Mouse (Mus musculus) kidney, postnatal 10 days (tissue): ENCODE measurements around the gene Ccr1.

ENCODE experiments used
- DNase-seq: peaks from one replicate; pipeline ENCODE4 v3.0.0; 2021; ENCODE audit warnings: mixed read lengths

Gene Ccr1

DNA sequence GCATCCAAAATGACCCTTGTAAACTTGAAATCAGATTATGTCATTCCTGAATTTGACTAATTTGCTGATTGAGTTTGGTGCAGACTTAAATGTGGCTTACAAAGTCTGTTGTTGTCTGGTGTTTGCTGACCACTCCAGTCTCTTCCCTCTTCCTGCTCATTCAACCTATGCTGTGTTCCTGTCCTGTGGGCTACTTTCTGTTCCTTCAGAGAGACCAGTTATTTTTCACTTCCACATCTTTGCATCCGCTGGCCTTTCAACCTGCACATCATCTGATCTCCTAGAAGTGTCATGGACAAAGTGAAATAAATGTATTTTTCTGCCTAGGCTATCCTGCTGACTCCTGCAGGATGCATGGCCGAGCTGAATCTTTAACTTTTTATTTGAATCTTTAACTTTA, 14.9 kb downstream of the Ccr1 start:
- DNase-seq, result no peak

DNA sequence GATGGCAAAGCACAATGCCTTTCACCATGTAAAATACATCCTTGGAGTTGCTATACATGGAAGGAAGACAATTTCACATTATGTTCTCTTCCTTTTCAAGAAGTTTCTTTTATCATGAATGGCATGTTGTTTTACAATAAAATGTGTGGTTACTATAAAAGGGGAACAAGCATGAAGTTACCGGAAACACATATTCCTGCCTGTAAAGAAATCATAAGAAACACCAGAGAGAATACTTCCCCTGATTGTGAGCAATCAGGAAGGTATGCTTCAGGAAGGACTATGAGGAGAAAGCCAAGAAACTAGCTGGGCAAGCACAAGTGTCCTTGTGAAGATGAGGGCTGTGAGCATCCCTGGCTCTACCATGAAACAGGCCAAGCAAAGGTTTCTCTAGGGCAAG, 17.3 kb downstream of the Ccr1 start:
- DNase-seq, result no peak

DNA sequence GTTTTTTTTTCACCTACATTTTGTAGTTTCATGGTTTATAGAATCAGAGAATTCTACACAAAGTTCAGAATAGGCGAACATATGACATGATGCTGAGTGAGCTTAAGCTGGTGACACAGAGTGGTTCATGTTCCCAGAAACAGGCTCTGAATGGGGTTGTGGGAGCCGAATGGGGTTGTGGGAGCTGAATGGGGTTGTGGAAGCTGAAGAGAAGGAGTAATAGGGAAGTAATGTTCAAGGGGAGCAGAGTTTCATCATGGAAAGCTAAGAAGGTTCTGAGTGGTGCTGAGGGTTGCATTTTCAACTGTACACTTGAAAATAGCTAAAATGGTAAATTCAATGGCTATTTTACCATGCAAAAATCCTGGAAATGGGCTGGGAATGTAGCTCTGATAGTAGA, 19.1 kb downstream of the Ccr1 start:
- no peak for DNase-seq

DNA sequence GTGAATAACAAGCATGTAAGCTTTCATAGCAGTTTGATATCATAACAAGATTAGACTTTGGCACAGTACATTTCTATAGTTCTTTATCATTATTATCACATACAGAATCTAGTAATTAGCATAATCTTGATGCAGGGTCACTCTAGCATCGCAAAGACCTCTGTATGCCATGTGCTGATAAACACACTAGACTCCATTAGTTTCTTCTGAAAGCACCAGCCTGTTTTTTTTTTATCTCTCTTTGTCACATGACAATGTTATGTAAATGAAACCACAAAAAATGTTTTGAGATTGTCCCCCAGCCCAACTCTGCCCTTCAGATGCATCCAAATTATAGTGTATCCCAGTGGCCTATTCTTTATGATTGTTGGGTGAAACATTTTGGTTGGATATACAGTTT, 20.7 kb downstream of the Ccr1 start:
- DNase-seq, result no peak

DNA sequence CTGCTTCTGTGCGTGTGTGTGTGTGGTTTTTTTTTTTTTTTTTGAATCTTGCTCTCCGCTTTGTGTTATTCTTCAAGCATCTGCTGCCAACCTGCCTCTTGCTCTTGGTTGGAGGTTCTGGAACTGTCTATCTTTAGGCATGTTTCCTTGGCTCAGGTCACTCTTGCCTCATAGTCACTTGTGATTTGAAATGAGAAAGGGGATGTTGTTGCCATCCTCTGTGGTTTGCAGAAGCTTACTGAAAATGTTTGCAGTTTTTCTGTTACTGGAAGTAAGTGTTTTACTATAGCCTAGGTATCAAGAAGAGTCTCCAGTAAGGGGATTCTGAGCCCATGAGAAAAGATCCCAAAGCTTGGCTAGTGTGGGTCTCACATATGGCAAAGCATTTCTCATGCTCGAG, 26.5 kb downstream of the Ccr1 start:
- DNase-seq, result no peak

DNA sequence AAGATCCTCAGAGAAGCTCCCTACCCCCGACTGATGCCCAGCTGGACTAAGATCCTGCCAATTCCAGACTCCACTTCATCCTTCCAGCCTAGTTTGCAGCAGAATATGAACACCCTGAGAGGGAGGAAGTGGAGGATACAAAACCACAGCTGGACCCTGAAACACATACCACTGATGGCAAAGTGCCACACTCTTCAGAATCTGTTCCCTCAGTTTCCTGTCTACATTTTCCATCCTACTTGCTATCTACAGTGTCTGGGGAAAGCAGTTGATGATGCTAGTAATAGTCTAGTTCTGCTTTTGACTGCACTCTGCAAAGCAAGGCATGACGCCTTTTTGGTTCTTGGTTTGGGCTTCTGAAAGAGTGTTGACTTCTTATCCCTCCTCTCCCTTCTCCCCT, 27.2 kb downstream of the Ccr1 start:
- no peak for DNase-seq

DNA sequence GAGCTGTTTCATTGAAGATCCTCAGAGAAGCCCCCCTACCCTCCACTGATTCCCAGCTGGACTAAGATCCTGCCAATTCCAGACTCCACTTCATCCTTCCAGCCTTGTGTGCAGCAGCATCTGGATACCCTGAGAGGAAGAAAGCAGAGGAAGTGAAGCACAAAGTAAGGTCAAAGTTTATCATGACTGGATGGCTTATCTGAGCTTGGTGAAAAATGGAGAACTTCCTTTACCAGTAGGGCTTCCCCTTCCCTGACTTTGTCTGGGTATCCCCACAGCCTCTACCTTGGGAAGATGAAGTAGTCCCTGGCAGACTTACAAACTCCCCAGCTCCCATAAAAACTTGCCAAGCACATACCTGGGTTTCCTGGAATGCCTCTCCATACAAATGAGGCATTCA, 27.9 kb downstream of the Ccr1 start:
- no peak for DNase-seq

DNA sequence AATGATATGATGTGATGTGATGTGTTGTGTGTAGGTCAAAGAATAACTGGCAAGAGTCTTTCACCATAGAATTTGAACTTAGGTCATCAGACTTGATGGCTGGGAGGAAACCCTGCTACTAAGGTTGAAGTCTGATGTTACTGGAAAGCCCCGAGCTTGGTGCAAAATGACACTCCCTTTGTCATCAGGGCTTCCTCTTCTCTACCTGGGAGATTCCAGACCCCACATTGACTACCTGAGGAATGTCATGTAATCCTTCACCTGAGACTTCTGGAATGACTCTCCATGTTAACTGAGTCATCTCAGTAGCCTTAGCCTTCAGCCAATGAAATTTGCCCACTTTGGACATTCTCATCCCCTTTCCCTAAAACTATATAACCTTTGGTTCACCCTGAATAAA, 28.3 kb downstream of the Ccr1 start:
- DNase-seq, result no peak

DNA sequence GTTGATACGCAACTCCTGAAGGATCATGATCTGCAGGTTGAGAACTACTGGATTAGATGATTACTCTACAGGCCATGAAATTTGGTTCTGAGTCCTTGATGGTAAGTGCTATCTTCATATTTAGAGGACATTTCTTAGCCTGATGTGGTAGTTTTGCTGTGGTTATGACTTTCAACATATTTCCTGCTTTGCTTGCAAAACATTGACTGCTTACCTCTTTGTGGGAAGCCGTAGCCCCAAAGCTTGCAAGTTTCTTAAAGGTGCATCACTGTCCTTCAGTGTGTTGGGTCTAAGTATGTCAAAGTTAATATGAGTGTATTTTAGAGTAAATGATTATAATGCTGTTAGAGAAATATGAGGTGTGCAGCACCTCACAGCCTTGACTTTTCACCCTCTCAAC, 30.5 kb downstream of the Ccr1 start:
- no peak for DNase-seq

DNA sequence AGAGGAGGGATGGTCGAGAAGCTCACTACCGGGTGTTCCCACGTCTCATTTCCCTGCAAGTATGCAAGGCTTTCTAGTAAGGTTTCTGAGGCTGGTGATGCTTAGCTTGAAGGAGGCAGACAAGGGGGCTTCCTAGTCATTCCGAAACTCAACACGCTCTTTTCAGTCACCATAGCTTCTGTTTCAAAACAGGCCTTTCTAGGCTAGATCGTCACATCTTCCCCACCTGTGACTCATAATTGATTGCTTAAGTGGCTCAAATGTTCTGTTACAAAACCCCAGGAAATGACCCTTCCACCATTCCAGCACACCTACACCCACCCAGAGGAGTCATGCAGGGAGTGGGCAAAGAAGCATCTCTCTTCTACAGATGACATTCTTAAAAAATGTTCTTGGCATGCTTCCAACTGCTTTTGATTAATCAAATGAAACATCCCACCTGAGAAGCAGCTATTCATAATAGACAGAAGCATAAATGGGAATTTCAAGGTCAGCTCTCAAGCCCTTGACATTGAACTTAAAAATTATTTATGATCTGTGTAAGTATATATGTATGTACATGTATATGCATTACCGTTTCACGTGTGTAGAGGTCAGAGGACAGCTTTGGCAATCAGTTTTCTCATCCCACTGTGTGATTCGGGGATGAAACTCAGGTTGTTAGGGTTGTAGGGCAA, 31.8 kb downstream of the Ccr1 start:
- DNase-seq, result no peak

DNA sequence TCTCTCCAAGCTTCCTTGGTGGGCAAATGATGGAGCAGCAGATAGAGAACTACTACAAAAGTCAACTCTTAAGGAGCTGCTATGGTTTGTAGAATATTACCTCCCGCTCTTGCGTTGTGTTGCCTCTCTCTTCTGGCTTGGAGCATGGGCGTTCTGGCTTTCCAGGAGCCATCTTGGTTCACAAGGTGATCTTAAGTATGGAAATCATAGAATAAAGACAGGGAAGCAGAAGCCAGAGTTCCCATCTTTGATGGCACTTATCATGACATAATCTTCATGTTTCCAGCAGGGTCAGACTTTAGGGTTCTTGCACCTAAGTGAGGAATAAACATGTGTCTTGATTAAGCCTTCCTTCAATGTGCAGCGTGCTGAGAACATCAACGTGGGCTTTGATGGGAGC, 32.7 kb downstream of the Ccr1 start:
- DNase-seq, result no peak

DNA sequence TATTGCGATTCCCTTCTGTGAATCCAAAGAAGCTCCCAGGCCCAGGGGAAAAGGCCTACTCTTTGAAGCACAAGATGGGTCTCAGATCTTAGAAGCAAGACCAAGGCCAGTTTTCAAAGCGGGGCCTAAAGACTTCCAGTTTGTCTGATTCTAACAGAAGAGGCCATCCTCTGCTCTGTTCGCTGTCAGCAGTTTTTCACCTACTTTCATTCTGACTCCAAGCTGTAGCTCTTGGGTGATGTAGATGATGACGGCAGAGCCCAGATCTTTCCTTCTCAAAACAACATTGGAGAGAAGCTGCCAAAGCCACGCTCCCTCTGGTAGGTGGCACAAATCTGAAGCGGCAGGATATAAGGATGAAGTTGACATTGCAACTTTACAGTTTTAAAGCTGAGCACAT, 33.1 kb downstream of the Ccr1 start:
- no peak for DNase-seq

DNA sequence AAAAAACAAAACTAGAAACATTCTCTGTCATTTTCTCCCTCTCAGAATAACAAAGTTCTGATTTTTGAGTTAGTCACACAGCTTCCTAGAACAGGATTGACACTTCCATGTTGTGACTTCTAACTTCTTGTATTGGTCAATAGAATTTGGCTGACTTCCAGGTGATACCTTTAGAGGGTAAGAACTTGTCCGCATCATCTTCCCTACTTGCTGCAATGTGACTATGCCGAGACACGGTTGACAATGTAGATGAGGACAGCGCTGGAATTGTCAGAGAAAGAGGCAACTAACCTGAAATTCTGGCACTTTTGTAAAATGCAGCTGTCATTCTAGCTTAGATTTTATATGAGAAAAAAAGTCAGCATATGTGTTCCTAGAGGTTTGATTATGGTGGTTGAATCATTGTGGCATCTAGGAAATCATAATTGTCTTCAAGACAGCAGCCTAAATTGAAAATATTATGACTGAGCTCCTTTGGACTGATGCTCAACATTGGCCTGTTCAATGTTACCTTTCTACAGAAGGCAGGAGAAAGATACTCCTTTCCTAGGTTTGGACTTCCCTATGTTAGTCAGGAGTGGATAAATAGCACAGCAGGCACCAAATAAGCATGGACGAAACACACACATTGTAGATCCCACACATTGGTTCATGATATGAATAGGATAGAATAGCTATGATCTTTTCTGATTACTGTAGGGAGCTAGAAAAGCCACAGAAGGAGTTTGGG, 34.6 kb downstream of the Ccr1 start:
- DNase-seq, result no peak

DNA sequence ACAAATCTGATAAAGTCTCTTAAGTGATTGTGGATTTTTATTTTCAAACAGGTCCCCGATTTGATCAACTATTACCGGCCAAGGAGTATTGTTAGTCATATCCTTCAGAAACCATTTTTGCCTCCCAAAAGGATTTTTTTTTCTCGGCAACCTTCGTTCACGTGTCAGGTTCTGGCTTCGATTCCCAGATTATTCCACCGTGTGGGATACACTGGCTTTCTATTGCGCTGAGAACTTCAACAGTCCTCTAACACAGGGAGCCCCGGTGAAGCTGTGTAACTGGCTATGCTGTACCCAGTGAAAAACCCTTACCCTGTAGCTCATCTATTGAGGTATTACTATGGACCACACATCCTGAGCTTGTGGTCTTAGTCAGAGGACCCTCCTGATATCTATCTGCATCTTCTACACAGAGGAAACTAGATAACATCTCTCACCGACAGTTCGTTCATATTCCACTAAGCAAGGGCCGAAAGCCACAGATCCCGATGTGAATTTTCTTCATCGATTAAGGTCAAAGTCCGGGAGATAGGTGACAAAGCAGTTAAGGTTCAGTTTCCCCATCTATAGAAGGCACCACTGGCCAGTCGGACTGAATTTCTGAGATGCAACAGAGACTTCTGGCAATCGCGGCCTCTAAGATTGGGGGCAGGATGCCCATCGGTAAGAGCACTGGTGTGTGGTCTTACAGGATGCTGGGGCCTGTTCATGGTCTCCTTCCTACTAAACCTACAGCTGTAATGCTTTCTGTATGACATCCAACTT, 35.4 kb downstream of the Ccr1 start:
- DNase-seq, result no peak

DNA sequence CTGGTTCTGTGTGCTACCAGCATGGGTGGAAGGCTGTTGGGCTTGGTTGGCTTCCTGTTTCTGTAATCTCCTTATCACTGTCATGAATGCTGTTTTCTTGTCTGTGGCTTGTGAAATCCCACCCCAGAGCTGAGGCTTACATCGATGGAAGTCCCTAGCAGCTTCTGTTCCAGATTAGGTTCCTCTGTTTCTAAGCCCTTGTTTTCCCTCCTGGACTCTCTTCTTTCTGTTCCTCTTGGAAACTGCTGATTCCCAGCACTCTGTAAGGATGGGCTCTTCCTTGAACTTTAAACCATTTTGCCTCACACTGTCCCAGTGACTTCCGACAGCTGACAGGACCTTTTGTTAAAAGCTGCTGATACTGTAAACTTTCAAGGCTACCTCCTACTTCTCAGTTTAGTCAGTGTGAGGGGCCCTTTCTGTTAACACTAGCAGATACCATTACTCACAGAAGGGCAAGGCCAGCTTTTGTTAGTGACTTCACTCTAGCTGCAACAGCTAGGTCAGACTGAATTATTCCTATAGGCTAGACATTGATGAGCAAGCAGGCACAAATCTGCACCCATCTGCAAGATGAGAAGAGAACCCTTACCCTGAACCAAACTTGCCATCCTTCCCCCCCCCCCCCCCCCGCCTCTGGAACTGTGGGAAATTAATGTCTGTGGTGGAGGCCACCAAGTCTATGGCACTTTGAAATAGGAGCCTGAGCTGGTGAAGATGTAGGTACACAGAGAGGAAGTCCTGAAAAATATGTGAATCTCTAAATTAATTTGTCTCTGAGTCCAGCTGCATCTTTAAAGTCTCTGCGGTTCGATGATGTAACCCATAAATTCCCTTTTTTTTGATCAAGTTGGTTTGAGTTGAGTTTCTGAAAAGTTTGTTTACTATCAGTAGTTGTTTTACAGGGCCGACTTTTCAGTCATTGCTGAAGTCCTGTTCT, 36.5 kb downstream of the Ccr1 start:
- no peak for DNase-seq

DNA sequence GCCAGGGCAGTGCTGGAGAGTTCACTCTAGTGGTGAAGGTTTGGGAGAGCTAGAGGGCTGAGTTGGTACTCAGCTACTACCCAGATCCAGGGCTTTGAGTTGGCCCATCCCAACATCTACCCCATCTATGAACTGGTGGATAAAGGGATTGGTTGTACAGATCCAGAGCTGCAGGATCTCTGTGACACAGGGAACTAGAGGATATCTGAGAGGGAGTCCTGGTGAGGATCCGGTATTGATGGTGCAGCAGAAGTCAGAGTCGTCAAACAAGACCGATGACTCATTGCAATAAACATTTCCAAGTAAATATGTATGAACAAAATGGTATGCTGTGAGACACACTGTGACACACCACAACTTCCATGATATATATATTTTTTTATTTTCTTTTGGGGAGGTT, 37.6 kb downstream of the Ccr1 start:
- no peak for DNase-seq

DNA sequence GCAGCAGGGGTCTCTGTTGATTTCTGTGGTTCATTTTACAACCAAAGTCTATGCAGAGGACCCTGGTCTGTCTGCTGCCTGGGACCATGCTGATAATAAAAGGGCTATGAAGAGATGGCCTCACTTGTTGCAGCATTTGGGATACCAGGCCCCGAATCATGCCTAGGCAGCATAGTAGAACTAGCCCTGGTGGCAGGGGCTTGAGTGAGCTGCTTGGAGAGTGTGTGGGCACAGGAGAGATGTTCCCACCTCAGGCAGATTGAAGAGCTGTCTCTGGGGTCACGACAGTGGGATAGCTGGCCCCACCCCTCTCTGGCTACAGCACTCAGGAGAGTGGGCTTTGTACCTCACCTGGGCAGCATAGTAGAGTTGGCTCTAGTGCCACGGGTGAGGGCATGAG, 38.0 kb downstream of the Ccr1 start:
- DNase-seq, result no peak

DNA sequence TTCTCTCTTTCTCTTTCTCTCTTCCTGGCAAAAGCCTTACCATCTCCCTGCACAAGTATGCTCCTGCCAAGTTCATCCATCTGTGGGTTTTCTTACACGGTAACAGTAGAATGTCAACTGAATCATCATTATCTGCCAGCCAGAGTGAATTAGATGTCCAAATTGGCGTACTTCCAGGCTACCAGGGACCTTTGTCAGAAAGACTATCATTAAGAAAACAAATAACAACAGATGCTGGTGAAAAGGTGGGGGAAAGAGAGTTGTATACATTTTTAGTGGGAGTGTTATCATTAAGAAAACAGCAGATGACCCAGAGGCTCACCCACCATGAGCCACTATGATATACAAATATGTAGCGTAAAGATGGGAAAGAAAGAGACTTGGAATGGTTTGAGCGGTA, 38.6 kb downstream of the Ccr1 start:
- DNase-seq, result no peak

DNA sequence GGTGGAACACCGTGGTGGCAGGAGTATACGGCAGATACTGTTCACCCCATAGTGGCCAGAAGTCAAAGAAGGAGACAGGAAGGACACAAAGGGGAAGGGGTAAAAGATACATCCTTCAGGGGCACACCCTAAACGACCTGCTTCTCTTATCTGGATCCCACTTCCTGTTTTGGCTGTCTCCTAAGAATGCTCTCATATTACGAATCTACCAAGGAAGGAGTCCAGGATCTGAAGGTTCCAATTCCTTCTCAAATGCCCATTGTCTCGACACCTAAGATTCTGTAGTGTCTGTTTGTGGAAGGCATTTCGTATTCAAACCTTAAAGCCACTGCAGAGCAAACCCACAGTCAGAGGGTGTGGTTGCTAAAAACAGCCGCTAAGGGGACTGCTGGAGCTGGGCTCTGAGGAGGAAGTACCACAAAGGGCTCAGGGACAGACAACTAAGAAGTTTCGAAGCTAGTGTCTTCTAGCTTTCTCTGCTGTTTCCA, 39.7 kb downstream of the Ccr1 start:
- no peak for DNase-seq

DNA sequence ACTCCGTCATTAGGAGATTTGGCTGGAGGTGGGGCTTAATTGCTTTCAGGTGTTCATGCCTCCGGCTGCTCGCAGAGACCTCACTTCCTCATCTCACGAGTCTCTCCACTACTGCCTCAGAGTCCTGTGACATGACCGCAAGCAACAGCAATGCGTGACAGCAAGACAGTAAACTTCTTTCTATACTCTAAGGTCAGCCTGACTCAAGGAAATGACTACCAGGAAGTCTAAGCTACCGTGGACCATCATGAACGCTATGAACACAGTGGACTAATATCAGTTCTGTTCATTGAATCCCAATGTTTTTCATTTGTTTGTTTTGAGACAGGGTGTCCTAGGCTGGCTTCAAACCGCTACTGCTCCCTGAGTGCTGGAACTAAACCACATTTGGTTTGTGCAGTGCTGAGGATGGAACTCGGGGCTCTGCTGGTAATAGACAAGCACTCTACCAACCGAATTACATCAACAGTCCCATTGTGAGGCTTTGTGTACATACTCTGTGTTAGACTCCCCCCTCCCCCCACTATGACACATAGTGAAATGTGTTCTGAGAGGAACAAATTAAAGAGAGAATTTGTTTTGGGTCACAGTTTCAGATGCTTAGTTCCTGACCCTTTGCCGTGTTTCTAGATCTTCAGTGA, 40.3 kb downstream of the Ccr1 start:
- DNase-seq, result no peak

DNA sequence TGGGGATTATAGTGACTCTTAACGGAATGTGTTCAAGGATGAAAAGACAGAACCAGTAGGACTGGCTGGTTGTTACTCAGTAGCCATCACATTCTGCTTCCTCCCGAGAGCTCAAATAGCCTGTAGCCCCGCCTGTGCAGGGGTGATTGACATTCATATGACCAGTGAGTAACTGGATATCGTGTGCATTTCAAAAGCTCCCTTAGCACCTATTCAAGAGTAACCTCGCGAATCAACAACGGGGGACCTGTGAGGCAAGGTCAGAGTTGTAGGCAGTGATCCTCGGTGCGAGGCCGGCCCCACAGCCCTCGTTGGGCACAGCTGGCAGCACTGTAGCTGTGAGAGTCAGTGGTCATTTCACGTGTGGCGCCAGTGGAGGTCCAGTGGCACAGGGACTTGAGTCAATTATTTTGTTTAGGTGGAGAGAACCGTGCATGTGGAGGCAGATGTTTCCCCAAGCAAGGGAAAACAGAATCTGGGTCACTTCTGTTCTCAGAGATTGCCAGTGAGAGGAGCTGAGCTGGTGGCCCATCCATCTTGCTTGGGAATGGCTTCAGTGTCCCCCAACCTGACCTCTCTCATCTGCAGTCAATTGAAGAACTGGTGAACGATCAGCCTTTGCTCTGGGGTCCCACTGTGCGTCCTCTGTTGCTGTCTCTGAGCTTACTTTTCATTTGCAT, 41.1 kb downstream of the Ccr1 start:
- no peak for DNase-seq

DNA sequence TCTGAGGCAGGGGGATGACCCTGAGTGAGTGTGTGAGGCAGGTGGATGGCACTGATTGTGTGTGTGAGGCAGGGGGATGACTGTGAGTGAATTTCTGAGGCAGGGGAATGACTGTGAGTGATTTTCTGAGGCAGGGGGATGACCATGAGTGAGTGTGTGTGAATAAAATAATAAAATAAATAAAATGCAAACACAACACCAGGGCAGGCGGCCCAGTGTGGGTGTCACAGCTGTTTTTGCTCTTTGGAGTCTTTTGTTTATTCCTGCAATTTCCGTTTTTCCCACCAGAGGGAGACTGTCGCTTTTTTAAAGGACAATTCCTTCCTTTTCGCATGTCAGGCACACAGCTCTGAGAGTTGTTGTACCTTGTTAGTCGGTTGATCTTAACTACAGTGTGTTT, 42.5 kb downstream of the Ccr1 start:
- peak; percentile 77 for DNase-seq
